Mouse (Mus musculus): ENCODE results near the gene Ahcy. TPM values are rescaled to one million over a fixed set of nuclear protein-coding genes. Genes with fewer than 3 reads are reported as not detected.
"Not testable (repeated sequence)": the region's sequence is repeated elsewhere in the genome, so short reads cannot be mapped to it uniquely, and the experiment has no call there.

Gene Ahcy
- total RNA-seq (2021), result 10 to 100 TPM; 36.5 to 37.1 TPM
- long read RNA-seq, experiment 1, transcript Ahcy-201 (10 exons, 2,543 nt), result major isoform, 40 of 54 reads
- long read RNA-seq, experiment 1, partial matches to known transcripts, result 8 of 54 reads
- long read RNA-seq, experiment 1, other reads (novel, unspliced or antisense), result 6 of 54 reads
- long read RNA-seq, experiment 2, transcript Ahcy-201 (10 exons, 2,543 nt), result major isoform, 15 of 19 reads
- long read RNA-seq, experiment 2, partial matches to known transcripts, result 0 of 19 reads
- long read RNA-seq, experiment 2, other reads (novel, unspliced or antisense), result 4 of 19 reads

DNA sequence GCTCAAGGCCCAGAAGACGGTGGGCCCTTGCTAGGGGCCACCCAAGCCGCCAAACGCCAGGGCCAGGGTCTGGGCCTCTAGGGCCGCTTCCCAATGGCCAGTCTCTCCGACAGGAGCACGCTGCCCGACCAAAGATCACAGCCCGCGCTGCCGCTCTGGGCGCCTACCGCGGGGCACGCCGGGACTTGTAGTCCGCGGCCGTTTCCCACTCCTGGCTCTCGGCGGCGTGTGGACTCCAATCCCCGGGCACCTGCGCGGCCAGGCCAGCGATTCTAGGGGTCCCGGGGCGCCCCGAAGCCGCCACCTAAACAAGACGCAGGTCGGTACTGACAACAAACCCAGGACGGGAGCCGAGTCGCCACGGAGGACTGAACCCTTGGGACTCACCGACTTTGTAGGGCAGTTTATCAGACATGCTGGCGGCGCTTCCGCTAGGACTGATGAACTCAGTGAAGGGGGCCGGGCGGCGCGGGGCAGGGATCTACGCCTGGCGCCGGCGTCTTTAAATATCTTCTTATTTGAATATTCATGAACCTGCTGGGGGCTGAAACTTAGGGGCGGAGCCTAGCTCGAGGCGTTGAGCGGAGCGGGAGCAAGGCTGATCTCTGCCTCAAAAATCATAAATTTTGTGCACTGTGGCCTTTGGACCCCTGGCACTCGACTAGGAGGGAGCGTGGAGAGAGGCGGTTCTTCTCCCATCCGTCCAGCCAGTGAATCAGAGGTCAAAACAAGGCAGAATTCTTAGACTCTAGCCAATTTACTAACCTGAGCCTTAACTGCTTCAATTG is at the start of gene Ahcy:
Gene Ahcy (minus strand): TSS at position 520 of the 788 bp plus-strand sequence.
- peak; percentile 91 to 95 for DNase-seq

GRCm38 (mm10) chr2:155115216-155115830 is 41.0 kb upstream of the Ahcy start:
- no peak for DNase-seq

- not testable (repeated sequence) for DNase-seq
Measured at GRCm38 (mm10) chr2:155107276-155107675, 33.0 kb upstream of the Ahcy start.

DNA sequence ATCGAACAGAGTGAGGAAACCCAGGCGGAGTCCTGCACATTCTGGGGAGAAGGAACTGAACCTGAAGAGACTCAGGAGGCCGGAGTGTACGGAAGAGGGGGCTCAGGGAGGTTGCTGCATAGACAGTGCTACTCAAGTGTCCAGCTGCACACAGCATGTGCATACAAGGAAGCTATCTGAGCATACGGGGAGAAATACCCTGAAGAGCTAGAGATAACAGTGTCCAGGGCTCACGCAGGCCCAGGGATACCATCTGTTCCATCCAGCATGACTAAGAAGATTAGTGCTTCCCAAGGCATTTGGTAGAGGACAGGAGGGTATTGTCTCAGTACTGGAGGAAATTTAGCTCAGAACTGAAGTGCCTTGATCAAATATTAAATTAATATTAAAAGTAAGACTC is 29.3 kb upstream of the Ahcy start:
- DNase-seq, result no peak

GRCm38 (mm10) chr2:155101761-155102181 is 27.5 kb upstream of the Ahcy start:
- no peak for DNase-seq

- peak; percentile 3 to 19 for DNase-seq
Measured at GRCm38 (mm10) chr2:155100796-155101259, 26.5 kb upstream of the Ahcy start.

DNA sequence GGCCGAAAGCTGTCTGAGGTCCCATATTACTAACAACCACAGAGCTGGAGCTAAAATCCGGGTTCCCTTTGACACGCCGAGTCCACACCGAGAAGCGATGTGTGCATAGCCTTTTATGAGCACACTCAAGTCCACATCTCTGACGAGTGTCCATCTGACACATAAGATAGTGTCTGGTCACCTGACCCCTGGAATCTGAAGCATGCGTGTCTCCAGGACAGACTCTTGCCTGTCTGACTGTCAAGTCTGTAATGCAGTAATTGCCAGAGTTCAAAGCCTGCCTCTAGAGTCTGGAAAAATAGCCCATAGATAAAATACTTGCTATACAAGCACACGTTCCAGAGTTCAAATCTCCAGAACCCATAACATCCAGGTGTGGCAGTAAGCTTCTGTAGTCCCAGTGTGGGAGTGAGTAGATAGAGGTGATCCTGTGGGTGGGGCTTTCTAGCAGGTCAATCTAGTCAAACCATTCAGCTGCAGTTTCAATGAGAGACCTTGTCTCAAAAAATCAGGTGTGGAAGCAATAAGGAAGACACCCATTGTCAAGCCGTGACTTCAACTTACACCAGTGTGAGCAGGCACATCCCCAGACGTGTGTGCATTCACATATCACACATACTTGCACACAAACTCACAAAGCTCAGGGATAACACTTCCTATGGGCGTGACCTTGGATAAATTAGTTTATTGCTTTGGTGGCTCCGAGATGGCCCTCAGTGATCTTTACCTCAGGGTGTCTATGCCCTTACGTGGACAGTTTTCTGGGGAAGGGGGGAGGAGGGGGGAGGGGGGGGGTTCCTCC is 25.9 kb upstream of the Ahcy start:
- DNase-seq, result no peak

- peak; percentile 36 to 44 for DNase-seq
Measured at GRCm38 (mm10) chr2:155099421-155099820, 25.1 kb upstream of the Ahcy start.

- DNase-seq, result peak in 1 of 2 experiments; percentile 45
Measured at GRCm38 (mm10) chr2:155098720-155099380, 24.6 kb upstream of the Ahcy start.

DNA sequence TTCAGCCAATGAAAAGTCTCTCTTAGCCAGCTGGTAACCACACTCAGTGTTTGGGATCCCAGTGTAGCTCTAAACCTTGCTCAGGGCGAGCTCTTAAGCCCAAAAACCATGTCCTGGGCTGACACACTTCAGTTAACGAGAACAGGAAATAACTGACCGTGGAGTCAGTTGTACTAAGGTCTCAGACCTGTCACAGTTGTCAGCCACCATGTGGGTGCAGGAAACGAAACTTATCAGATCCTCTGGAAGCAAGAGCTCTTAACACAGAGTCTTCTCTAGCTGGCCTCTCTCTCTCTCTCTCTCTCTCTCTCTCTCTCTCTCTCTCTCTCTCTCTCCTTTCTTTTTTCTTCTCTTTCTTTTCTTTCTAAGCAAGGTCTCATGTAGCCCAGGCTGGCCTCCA is 19.1 kb upstream of the Ahcy start:
- DNase-seq, result no peak

GRCm38 (mm10) chr2:155091743-155092075 is 17.4 kb upstream of the Ahcy start:
- no peak for DNase-seq

DNA sequence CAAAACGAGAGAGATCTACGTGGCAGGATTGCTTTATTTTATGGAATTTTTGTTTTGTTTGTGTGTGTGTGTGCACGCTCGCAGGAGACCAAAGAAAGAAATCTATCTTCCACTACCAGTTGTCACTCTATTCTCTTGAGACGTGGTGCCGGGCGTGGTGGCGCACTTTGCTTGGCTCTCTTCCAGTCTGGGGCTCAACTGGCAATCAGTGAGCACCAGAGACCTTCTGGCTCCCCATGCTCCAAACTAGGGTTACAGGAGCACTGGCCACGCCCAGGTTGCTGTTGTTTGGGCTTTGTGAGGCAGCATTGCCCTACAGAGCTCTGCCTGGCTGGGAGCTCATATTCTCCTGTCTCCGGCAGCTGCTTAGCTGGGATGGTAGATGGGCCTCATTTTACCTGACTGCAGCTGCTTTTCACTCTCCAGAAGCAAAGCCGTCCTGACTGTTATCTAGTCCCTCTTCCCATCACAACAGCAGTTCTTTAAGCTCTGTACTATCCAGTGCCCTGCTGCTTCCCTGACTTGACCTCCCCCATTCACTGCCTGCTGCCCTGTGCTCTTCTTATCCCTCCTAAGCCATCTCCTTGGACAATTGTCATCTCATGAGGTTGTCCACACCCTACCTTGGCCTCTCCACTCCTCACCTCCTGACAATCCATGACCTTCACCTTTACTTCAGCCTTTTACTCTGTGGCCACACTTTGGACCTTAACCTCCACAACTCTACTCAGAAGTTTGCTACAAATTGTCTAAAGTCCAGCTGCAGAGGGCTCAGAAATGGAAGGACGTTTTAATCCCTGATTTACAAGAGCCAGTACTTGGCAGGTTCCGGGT is 16.8 kb upstream of the Ahcy start:
- DNase-seq, result peak; percentile 36 to 49

DNA sequence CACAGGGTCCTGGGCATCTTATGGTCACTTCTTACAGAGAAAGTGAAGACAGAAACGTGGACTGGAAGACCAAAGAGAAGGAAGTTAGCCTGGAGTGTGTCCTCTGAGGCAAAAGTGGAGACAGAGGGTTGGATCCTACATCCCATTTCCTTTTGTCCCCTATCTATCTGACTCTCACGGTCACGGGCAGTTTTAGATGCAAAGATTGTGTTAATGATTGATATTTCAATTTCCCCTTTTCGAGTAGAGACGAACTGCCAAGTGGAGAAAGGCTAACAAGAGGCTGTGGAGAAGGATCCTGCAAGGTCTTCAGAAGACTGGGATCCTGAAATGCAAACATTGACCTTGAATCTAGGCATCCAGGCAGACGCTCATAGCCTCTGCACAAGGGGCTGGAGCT is 14.0 kb upstream of the Ahcy start:
- no peak for DNase-seq

GRCm38 (mm10) chr2:155086328-155086727 is 12.0 kb upstream of the Ahcy start:
- no peak for DNase-seq

DNA sequence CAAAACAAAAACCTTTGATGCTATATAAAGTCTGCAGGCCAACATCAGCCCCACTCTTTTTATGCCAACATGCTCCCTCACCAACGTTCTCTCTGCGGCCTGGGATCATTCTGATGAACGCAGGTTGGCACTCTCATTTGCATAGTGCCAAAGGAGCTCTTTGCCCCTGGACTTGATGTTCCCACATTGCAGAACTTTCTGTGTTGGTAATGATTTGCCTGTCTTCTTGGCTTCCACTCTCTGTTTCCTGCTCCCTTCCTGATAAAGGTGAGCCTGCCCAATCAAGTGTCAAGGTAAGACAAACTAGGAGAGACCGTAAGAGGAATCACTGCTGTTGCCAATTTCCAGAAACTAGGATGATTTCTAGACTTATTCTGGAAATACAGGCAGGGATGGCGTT is 10.2 kb upstream of the Ahcy start:
- no peak for DNase-seq

DNA sequence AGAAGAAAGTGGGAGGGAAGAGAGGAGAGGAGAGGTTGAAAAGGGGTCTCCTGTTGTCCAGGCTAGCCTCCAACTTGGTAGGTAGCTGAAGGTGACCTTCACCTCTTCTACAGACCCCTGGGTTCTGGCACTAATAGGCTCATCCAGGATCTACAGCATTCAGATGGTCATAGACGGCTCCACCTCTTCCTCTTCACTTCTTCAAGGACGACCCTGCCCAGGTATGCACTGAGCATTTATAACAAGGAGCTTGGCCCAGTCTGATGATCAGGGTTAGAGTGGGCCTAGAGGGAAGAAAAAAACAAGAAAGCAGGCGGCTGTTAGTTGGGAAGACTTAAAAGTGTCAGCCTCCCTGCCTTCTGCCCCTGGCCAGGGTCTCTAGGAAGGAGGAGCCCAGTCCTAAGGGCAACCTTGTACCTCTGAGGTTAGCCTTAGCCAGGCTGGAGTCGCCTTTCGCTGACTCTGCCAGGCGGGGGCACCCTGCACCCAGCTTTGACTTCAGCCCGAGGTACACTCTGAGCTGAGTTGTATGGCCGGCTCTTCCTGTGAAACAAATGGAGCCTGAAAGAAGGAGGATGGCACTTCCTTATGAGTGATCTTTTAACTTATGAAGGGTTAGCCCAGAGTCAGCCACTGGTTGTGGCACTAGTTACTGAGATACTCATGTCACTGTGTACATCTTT is 8.0 kb upstream of the Ahcy start:
- DNase-seq, result peak; percentile 85 to 89

- no peak for DNase-seq
Measured at GRCm38 (mm10) chr2:155081056-155081455, 6.8 kb upstream of the Ahcy start.

DNA sequence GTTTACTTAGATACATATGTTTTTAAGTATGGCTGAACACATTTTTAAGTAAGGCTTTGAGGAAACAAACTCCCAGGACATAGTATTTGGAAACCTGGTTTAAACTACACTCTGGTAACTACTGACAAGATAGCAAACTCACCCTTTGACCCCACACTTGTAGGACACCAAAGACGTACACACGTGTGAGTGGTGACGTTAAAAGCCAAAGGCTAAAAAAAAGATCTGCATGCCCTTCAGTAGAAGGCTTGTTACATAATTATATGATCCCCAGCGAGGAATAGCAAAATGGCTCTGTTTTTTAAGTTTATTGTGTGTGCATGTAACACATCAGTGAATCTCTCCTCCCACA is 5.9 kb upstream of the Ahcy start:
- no peak for DNase-seq

DNA sequence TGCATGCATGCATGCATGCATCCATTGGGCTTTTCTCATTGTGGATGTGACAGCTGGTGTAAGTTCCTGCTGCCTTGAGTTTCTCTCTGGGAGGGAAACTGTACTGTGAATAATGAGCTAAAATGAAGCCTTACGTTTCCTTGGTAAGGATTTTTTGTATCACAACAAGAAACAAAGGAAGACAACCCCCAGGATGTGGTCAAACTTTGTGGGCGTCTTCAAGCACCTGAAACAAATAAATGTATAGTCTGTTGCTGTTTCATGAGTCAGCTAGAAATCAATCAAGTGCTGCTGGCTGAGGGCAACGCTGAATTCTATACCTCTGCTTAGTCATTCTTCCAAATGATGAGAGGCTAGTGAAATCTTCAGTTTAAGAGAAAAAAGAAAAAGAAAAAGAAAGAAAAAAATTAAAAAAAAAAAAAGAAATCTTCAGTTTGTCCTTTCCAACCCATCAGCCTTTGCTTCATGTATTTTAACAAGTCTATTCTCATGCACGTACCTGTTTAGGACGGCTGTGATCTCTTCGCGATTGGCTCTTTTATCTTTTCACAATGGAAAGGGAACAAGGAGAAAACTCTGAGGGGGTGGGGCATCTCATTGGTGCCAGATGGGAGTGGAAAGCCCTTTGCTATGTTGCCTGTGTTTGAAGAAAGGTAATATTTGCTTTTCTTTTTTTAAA is 5.3 kb upstream of the Ahcy start:
- DNase-seq, result no peak

- DNase-seq, result no peak
Measured at GRCm38 (mm10) chr2:155075649-155076048, 1.4 kb upstream of the Ahcy start.
